12 mouse cellular contexts compared by ENCODE assay signal in the genomic region with DNA sequence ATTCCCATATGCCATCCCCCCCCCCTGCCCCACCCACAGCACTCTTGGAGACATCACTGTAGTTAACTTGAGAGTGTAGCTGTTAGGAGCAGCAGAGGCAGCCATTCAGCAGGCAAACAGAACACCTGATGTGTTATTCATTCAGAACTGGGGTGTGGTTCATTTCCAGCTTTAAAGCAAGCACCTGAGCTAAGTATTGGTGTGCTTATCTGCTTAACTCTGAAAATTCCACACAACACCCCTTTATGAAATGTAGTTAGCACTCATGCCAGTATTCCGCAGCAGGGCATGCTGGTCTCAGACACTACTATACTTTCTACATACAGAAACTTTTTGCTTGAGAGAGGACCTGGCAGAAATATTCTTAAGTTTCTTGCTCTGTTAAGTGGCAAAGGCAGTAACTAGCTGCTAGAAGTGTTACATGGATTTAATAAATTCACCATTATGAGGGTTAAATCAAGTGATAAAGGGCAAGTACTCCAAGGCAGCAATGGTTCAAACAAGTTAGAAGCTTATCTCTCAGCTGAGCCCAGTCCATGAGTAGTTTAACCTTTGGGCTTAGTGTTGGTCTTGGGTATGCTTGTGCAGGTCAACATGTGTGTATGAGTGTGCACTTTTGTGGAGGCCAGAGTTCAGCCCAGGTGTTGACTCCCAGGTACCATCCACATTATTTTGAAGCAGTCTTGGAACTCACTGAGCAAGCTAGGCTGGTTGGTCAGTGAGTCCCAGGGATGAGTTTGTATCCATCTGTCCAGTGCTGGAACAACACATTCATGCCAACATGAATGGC.
"Had no signal": no experiment of that assay in that cellular context is flagged by ENCODE, and none has a peak within 500 bp of the region (broad histone marks: within the 10 kb centered on the region; RNA-seq: fewer than 3 reads in every experiment).

No protein-coding gene starts in this region.

- H3K9me3 ChIP-seq: limb, embryonic 10.5 days; midbrain, embryonic 13.5 days had no signal

- H3K27me3 ChIP-seq: midbrain, embryonic 13.5 days had no signal

- H3K27ac ChIP-seq: left cerebral cortex, adult 2 months; limb, embryonic 10.5 days; liver, embryonic 14.5 days; midbrain, embryonic 13.5 days had no signal

- H3K4me3 ChIP-seq: left cerebral cortex, adult 2 months; limb, embryonic 10.5 days; midbrain, embryonic 13.5 days had no signal

- DNase-seq: kidney, adult 8-10 months; kidney, postnatal 25 days; lung, adult 2 months; lung, postnatal 14 days; spleen, adult 18-20 months; thymus, adult 18-20 months; thymus, postnatal 14 days had no signal

- H3K9ac ChIP-seq: liver, embryonic 14.5 days; midbrain, embryonic 13.5 days had no signal

- ATAC-seq: inflammation-experienced regulatory T-cells, adult 6 months; midbrain, embryonic 13.5 days had no signal

- H3K36me3 ChIP-seq: limb, embryonic 10.5 days; midbrain, embryonic 13.5 days had no signal

- H3K4me2 ChIP-seq: midbrain, embryonic 13.5 days had no signal
